Mouse (Mus musculus) erythroid progenitor cell, adult 5-6 weeks (primary cell): ENCODE data around the gene Aars2. TPM values are rescaled to one million over a fixed set of nuclear protein-coding genes. Genes with fewer than 3 reads are reported as not detected.

Source experiments
- ATAC-seq: replicated peaks from 2 replicates; pipeline ENCODE4 v1.8.0; 2016; ENCODE audit warnings: moderate number of reproducible peaks, mild to moderate bottlenecking, moderate TSS enrichment, inconsistent platforms; ENCODE audit not compliant: poor library complexity, low FRiP score, severe bottlenecking
- total RNA-seq, 2 experiments: library from RNA; stranded (forward) in 1 of 2; stranded (reverse) in 1 of 2; fragments of 150-400 nt in 1 of 2; fragments of 186-747, 209-891 nt in 1 of 2; gene quantifications; 2 replicates each; pipeline versions ENCODE4 v1.2.3 to v1.2.4; 2015 to 2017; ENCODE audit warnings: low replicate concordance in 2 of 2

Aars2 gene
- total RNA-seq, 2 experiments from 2014 or later: 0.42 to 0.76 TPM

DNA sequence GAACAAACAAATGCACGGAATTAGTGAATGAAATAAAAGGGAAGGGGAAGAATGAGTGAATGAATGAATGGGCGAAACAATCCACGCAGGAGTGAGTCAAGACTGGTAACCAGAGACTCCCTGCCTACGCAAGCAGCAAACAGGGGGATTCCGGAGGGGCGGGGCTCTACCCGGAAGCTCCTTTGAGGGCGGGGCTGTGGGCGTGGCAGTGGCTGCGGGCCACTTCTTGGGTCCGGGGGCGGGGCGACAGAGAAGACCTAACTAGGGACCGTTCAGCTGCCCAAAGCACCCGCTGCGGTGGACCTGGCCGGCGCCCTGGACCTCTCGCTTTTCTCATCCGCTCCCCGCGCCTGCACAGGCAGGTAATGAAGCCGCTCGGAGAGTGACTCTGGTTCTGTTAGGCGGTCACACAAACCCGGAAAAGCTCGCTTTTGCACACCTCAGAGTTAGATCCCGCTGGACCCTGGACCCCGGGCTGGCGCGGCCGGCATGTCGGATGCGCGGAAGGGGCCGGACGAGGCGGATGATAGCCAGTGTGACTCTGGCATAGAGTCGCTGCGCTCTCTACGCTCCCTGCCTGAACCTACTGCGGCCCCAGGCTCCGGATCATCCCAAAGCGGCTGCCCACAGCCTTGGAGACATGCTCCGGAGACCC lies 48.9 kb downstream of the Aars2 start, which contains the start of gene Nfkbie:
Gene Nfkbie (plus strand): TSS at position 252 of the 655 bp plus-strand sequence.
- ATAC-seq: peak; percentile 67

DNA sequence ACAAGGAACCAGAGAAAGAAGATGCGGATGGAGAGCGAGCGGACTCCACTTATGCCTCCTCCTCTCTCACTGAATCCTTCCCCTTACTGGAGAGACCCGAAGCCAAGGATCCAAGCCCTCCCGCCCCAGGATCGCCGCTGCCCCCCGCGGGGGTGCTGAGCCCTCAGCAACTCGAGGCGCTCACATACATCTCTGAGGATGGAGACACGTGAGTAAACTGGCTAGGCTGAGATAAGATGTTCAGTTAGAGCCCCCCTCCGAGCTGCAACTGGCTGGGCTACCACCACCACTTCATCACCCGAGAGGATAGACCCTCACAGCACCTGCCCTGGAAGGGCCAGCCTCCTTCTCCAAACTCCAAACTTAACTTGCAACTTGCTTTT lies 49.5 kb downstream of the Aars2 start:
- no peak for ATAC-seq

DNA sequence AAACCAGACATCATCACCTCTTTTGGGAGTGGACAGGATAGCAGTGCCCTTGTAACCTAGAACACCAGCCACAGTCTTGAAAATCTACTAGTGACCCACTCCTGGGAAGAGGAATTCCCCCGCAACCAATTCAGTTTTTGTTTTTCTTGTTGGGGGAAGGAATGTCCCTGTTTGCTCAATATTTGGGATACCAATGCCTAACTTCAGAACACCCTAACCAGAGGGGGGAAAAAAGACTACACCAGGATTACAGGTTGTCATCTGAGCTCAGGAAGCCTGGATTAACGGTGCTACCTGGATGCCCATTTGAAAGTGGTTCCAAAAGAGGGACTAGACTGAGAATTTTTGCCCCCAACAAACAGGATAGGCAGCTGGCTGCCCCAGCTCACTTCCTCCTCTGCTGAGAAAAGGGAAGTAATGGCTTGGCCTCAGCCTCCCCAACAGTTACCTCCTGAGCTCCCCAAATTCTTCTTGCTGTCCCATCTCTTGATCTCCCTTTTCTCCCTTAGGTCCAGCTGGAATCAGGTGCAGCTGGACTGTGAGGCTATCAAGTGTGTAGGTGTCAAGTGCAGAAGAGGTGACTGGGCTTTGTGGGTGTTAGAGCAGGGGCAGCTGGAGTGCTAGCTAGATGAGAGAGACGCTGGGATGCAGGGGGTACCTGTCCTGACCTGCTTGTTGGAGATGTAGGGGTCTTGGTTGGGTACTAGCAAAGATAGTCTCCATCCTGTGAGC lies 50.0 kb downstream of the Aars2 start:
- no peak for ATAC-seq

DNA sequence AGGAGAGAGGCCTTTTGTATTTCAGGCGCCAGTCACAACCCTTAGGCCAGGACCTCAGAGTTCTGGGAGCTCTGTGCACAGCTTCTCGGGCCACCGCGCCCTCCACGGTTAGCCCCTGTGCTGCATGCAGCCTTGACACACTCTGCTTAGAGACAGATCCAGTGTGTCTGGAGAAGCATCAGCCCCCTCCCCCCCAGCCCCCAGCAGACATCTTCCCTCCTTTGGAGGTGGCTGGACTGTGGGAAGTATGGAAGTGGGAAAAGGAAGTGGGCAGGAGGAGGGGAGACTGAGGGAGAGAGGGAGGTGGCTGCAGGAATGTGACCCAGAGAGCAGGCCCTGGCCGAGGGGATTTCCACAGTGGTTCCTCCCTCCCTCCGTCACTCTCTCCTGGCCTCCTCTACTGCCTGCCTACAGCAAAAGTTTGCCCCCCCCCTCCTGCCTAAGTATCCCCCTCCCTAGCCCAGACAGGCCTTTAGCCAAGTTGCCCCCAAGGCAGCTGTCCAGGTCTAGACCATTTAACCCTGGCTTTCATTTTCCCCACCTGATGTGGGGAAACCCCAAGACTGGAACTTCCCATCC lies 50.7 kb downstream of the Aars2 start:
- ATAC-seq: no peak

DNA sequence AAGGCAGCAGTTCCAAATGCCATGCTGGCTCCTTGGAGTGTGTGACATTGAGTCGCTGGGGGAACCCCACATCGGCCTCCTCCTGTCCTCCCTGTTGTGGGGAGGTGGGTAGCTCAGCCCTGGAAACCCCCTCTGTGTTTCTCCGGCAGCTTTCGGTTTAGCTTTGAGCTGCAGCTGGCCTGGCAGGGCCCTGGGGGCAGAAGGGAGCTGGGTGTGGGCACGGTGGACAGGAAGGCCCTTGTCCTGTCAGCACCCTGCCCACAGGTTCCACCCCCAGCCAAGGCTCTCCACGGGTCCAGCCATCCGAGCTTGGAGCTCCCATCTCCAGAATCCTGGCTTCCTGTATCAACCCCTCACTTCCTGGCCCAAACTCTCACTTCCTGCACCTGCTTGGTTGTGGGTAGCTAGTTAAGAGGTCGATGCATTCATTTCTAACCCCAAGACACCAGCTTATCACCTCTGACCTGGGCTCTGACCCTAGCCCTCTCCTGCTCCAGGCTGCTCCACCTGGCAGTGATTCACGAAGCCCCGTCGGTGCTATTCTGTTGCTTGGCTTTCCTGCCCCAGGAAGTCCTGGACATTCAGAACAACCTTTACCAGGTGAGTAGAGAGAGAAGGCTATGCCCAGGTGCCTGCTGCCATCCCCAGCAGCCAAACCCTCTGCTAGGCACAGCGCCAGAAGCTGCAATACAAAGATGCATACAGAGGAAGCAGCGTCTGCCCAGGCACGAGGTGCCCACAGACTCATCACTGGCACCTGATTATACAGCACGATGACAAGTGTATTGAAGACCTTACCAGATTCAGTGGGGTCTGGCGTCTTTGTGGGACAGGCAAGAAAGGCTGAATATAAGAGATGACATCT lies 51.6 kb downstream of the Aars2 start:
- no peak for ATAC-seq

DNA sequence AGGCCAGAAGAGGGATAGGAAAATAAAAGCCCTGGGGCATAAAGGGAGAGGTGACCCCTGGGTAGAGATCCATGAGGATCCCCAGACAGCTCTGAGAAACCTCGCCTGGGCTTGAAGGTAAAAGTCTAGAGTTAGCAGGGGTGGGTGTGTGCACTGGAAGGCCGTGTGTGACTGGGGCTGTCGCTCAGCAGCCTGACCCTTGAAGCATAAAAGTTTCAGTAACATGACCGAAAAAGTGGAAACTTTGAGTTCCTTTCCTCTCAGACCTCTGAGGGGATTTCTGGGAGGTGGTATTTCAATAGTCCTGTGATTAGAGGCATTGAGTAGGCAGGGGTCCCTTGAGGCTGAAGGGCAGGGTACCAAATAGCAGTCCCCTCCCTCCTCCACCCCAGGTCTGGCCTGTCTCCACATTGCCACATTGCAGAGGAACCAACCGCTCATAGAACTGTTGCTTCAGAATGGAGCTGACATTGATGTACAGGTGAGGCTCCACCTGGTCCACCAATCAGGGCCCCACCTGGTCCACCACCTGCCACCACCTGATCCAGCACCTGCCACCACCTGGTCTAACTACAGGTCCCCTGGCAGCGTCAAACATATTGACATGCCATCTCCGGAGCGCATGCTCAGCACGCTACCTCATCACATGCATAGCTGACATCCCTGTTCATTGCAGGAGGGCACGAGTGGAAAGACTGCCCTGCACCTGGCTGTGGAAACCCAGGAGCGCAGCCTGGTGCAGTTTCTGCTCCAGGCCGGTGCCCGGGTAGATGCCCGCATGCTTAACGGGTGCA lies 53.3 kb downstream of the Aars2 start:
- ATAC-seq: no peak

DNA sequence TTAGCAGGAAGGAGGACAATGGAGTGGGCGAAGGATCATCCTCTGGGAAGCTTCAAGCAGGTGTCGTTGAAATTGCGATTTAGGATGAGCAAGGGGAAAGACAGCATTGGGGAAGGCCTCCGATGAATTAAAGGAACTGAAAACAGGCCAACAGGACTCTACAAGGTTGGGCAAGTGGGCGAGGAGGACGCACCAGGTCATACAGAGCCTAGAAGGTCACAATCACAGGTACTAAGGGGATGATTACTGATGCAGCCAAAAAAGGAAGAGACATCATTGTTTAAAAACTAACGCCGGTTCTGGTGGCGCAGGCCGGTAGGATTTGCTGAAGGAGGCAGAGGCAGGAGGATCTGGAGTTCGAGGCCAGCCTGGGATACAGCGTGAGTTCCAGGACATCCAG lies 56.6 kb downstream of the Aars2 start:
- ATAC-seq: no peak

DNA sequence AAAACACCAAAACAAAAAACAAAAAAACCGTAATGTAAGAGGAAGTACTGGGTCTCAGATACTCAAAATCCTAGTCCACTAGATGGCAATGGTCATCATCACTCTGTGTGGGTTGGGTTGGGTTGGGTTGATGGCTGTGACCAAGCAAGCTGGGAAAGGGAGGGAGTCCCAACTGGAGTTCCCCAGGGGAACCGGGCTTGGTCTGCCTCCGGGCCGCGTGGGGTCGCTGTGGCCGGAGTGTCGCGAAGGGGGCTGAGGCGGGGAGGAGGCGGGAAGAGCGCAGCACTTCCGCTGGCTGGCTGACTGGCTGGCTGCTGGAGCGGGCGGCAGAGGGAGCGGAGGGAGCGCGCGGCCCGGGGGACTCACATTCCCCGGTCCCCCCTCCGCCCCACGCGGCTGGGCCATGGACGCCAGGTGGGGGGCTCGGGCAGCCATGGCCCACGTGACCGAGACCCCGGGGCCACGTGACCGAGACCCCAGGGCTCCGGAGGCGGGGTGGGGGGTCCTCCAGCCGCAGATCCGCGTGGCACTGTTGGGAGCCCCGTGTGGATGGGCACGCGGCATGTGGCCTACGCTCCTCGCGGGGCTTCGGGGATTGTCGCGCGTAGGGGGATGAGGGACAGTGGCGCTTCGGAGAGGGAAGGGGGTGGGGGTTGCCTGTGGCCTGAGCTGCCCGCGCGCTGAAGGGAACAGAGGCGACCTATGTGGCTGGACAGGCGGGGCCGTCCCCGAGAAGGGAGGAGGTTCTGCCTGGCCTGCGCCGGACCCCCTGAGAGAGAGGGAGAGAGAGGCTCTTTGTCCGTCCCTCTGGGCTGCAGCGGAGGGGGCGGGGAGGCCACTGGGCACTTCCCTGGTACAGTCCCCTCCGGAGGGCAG lies 57.3 kb downstream of the Aars2 start, which contains the start of gene Slc35b2:
Gene Slc35b2 (plus strand): TSS at position 220 of the 876 bp plus-strand sequence.
- peak; percentile 86 for ATAC-seq

DNA sequence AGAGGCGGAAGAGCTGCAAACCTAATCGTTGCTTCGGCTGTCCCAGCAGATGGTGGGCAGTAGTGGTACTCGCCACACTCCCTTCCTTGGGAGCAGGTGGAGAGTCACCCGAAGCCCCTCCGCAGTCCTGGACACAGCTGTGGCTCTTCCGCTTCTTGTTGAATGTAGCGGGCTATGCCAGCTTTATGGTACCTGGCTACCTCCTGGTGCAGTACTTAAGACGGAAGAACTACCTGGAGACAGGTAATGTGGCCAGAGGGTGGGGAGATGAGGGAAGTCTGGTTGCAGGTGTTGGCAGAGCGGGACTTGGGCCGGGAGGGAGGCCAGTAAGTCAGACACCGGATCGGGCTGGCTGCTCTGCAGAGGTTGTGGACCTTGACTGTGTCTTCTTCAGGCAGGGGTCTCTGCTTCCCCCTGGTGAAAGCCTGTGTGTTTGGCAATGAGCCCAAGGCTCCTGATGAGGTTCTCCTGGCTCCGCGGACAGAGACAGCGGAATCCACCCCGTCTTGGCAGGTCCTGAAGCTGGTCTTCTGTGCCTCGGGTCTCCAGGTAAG lies 58.0 kb downstream of the Aars2 start:
- no peak for ATAC-seq

DNA sequence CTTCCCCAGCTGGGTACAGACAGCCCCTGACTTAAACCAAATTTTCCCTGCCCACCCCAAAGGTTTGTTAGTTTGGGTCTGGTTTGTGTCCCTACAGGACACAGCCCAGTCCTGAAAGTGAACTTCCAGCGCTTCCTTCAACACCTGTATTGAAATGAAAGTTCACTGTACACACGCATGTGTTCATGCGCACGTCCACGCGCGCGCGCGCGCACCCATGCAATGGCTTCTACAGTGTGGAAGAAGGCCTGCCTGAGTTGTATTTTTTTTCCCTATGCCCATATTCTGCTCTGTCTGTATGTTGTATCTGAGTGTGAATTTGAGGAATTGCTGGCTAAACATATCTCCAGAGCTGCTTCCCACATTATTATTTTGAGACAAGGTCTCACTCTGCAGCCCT lies 58.5 kb downstream of the Aars2 start:
- ATAC-seq: no peak

DNA sequence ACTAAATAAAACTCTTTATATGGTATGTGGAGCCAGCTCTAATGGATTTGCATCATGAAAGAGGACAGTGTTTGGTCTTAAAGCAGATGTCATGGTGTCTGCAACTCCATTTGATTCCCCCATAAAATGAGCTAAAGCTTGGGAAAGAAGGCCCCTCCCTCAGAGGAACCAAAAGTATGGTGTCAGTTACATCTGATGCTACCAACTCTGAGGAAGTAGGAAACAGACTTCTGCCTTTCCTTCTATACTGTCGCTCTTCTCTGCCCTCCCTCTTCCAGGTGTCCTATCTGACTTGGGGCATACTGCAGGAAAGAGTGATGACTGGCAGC lies 59.4 kb downstream of the Aars2 start:
- no peak for ATAC-seq

DNA sequence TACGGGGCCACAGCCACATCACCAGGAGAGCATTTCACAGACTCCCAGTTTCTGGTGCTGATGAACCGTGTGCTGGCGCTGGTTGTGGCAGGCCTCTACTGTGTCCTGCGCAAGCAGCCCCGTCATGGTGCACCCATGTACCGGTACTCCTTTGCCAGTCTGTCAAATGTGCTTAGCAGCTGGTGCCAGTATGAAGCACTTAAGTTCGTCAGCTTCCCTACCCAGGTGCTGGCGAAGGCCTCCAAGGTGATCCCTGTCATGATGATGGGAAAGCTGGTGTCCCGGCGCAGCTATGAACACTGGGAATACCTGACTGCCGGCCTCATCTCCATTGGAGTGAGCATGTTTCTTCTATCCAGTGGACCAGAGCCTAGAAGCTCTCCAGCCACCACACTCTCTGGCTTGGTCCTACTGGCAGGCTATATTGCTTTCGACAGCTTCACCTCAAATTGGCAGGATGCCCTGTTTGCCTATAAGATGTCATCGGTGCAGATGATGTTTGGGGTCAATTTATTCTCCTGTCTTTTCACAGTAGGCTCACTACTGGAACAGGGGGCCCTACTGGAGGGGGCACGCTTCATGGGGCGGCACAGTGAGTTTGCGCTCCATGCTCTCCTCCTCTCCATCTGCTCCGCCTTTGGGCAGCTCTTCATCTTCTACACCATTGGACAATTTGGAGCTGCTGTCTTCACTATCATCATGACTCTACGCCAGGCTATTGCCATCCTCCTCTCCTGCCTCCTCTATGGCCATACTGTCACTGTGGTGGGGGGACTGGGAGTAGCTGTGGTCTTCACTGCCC lies 59.9 kb downstream of the Aars2 start:
- ATAC-seq: no peak

DNA sequence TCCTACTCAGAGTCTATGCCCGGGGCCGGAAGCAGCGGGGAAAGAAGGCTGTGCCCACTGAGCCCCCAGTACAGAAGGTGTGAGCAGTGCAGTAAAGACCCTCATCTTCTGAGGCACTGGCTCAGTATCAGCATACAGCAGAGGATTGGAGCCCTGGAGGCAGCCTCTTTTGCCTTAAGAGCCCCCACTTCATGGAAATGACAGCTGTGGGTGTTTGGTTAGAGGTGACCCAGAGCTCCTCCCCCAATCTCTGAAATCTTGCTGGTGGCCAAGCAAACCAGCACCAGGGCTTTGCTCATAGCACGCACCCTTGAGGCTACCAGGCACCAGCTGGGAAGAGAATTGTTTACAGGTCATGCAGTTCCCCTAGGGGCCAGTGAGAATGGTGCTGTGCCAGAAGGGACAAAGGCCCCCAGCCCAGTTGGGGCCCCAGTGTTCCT lies 60.5 kb downstream of the Aars2 start:
- ATAC-seq: no peak

DNA sequence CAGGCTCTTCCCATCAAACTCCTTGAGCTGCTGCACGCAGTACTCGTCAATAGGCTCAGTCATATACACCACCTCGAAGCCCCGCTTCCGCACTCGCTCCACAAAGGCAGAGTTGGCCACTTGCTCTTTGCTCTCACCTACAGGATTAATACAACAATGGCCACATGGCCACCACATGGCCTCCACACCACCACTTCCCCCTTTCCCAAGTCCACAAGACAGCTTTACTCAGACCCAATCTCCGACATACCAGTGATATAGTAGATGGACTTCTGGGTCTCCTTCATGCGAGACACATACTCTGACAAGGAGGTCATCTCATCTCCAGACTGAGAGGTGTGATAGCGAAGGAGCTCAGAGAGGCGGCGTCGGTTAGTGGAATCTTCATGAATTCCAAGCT lies 62.3 kb downstream of the Aars2 start:
- ATAC-seq: no peak

DNA sequence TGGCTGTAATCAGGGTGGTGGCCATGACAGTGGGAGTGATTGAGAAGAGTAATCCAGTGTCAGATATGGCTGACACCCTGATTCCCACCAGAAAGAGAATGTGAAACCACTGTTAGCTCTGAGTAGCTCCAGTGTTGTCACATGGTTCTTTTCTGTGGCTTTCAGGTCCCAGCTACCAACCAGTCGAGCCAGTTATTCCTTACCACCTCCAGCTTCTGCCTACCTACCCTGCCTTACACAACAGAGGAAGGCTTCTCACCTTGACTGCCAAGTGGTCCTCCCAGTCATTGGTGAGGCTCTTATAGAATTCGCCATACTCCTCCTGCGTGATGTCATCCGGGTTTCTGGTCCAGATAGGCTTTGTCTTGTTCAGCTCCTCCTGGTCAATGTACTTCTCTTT lies 63.4 kb downstream of the Aars2 start:
- ATAC-seq: no peak
